Mouse (Mus musculus): ENCODE measurements around the gene Rlbp1. TPM values are rescaled to one million over a fixed set of nuclear protein-coding genes. Genes with fewer than 3 reads are reported as not detected.

Gene Rlbp1
- polyA plus RNA-seq, 1 experiment from 2014 or later = 3.5 TPM

DNA sequence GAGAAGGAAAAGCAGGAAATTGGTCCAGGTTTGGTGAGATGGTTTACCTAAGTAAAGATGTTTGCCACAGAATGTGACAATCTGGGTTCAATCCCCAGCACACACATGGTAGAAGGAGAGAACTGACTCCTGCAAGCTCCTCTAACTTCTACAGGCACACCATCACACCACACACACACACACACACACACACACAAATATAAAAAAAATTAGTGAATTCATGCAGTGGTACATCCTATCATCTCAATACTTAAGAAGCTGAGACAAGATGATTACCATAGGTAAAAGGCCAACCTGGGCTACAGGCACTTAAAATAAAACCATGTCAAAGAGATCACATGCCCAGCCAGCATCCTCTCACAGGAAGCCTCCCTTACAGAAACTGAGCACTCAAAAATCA lies 12.8 kb downstream of the Rlbp1 start:
- no peak for ATAC-seq (ENCODE audit: insufficient number of reproducible peaks, insufficient read depth, low FRiP score, low TSS enrichment)
- no peak overlapping the region for H3K9ac ChIP-seq
- no peak overlapping the region for H3K4me3 ChIP-seq
- no peaks in the 10 kb centered on the region for H3K27me3 ChIP-seq
- no peaks in the 10 kb centered on the region for H3K9me3 ChIP-seq
- no peaks in the 10 kb centered on the region for H3K4me1 ChIP-seq
- H3K27ac ChIP-seq = no peak overlapping the region
- H3K4me2 ChIP-seq (replicated peaks) = no peak overlapping the region
- no peaks in the 10 kb centered on the region for H3K36me3 ChIP-seq

DNA sequence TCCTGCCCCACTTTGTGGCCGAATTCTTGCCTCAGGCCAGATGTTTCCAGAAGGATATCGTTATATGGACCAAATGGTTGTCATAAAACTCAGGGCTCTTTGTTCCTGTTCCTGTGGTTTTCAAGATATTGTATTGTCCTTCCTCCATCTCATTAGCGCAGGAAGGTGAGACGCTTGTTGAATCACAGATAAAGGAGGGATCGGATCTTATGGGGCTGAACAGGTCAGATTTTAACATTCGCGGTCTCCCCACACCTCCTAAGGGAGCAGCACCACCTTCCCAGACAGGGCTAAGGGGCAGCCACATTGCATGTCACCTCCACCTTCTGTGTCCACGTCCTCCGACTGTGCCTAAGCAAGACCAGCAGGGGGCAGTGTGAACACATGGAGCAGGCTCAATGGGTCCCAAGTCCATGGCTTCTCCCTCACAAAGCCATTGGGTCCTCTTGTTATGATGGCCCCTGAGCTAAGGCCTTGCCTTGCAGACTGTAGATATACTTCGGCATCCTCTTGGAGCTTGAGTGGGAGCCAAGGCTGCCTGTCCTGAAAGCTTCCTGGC lies 15.4 kb downstream of the Rlbp1 start:
- 0 out of 2 replicates have a peak, but pooled peaks have one; percentile 54 for ATAC-seq (ENCODE audit: insufficient number of reproducible peaks, insufficient read depth, low FRiP score, low TSS enrichment)
- Histone ChIP-seq H3K36me3 (no peaks in the 10 kb centered on the region), H3K9me3 (no peaks in the 10 kb centered on the region), H3K9ac (no peak overlapping the region), H3K27me3 (no peaks in the 10 kb centered on the region), H3K27ac (no peak overlapping the region), H3K4me2 (replicated peaks) (no peak overlapping the region), H3K4me1 (no peaks in the 10 kb centered on the region), H3K4me3 (no peak overlapping the region)
- WGBS = 48% methylated on average over 10 of the region's 10 CpGs

DNA sequence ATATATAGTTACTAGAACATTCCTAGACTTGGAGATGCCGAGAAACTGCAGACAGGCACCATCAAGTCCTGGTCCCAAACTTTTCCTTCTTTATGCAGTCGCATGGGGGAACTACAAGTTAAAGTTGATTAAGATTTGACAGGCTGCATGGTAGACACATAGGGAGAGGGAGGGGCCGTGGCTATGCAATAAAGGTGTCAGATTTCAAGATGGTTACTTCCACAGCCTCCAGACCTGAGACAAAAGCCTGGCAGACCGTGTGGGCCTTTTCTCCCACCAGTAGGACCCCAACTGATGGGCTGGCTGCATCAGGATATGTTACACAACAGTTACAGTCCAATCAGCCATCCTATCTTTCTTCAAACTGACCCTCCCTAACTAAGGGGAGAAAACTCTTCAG lies 17.4 kb downstream of the Rlbp1 start:
- H3K36me3 ChIP-seq = no peaks in the 10 kb centered on the region
- WGBS = 39% methylated on average over 4 of the region's 4 CpGs
- ATAC-seq (ENCODE audit: insufficient number of reproducible peaks, insufficient read depth, low FRiP score, low TSS enrichment) = no peak
- no peak overlapping the region for H3K9ac ChIP-seq
- H3K4me1 ChIP-seq = no peaks in the 10 kb centered on the region
- no peak overlapping the region for H3K4me3 ChIP-seq
- no peaks in the 10 kb centered on the region for H3K9me3 ChIP-seq
- H3K27me3 ChIP-seq = no peaks in the 10 kb centered on the region
- H3K4me2 ChIP-seq (replicated peaks) = no peak overlapping the region
- no peak overlapping the region for H3K27ac ChIP-seq

GRCm38 (mm10) chr7:79368664-79369063 lies 18.2 kb downstream of the Rlbp1 start:
- no peak for ATAC-seq (ENCODE audit: insufficient number of reproducible peaks, insufficient read depth, low FRiP score, low TSS enrichment)
- no peak overlapping the region for H3K27ac ChIP-seq
- H3K4me2 ChIP-seq (replicated peaks) = no peak overlapping the region
- no peak overlapping the region for H3K9ac ChIP-seq
- no peak overlapping the region for H3K4me3 ChIP-seq
- no peaks in the 10 kb centered on the region for H3K4me1 ChIP-seq
- H3K9me3 ChIP-seq = no peaks in the 10 kb centered on the region
- H3K27me3 ChIP-seq = no peaks in the 10 kb centered on the region
- no peaks in the 10 kb centered on the region for H3K36me3 ChIP-seq
- WGBS = 84% methylated on average over 5 of the region's 5 CpGs

DNA sequence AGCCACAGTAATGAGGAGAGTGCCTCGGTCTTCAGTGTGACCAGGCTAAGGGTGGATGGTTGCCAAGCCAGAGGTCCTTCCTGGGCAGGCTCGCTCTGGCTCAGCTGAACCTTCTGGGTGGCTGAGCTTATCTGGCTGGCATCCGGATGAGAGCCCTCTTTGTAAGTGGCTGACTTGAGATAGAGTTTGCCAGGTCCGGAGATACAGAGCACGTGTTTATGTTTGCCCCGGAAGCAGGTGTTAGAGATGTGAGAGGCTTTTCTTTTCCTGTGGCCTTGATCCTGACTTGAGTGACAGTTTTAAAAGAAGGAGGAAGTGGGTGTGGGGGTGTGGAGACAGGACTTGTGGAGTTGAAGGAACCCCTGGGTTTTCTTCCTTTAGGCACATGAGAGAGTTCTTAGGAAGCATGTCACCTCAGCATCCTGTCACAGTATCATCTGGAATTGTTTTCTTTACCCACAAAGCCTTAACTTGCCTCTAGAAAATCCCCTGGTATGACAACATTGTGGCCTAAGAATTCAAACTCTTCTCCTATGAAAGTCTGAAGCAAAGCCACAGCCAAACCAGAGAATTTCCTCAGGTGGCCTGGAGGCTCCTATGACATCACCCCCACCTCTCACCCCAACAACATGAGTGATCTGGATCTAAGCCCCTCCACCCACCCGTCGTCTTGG lies 23.3 kb downstream of the Rlbp1 start:
- no peak for ATAC-seq (ENCODE audit: insufficient number of reproducible peaks, insufficient read depth, low FRiP score, low TSS enrichment)
- no peak overlapping the region for H3K27ac ChIP-seq

GRCm38 (mm10) chr7:79362830-79363229 lies 24.0 kb downstream of the Rlbp1 start:
- Histone ChIP-seq H3K4me2 (replicated peaks) (no peak overlapping the region), H3K27ac (no peak overlapping the region), H3K9ac (no peak overlapping the region), H3K4me1 (no peaks in the 10 kb centered on the region), H3K9me3 (no peaks in the 10 kb centered on the region), H3K36me3 (peaks cover 16% of the 10 kb centered on the region), H3K4me3 (no peak overlapping the region), H3K27me3 (no peaks in the 10 kb centered on the region)
- WGBS = 93% methylated on average over 7 of the region's 7 CpGs
- no peak for ATAC-seq (ENCODE audit: insufficient number of reproducible peaks, insufficient read depth, low FRiP score, low TSS enrichment)

More for the DNA sequence above, 23.3 kb downstream of the Rlbp1 start:
- H3K36me3 ChIP-seq = peaks cover 9% of the 10 kb centered on the region; the same call in 1 of the 2 replicates
- H3K4me1 ChIP-seq = no peaks in the 10 kb centered on the region
- H3K4me2 ChIP-seq (replicated peaks) = no peak overlapping the region
- H3K9me3 ChIP-seq = no peaks in the 10 kb centered on the region
- H3K4me3 ChIP-seq = no peak overlapping the region
- 65% methylated on average over 8 of the region's 8 CpGs for WGBS
- no peaks in the 10 kb centered on the region for H3K27me3 ChIP-seq
- no peak overlapping the region for H3K9ac ChIP-seq

DNA sequence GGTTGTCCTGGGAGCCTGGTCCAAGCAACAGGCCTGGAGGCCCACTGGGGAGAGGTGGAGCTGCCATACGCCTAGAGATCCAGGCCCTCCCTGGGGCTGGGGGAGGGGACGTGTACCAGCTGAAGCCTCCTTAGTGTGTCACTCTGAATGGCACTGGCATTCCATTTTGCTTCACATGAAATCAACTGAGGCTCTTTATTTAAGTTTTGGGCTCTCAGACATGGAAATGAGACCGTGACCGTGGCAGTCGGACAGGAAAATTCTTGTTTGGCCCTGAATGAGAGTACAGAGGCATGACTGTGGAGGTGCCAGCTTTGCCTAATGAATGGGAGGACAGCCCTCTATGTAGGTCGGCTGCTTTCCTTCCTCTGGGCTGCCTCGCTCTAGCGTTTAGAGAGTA lies 24.6 kb downstream of the Rlbp1 start:
- H3K4me1 ChIP-seq = no peaks in the 10 kb centered on the region
- no peak for ATAC-seq (ENCODE audit: insufficient number of reproducible peaks, insufficient read depth, low FRiP score, low TSS enrichment)
- H3K27ac ChIP-seq = no peak overlapping the region
- H3K4me2 ChIP-seq (replicated peaks) = no peak overlapping the region
- H3K9me3 ChIP-seq = no peaks in the 10 kb centered on the region
- H3K27me3 ChIP-seq = no peaks in the 10 kb centered on the region
- H3K4me3 ChIP-seq = no peak overlapping the region
- no peak overlapping the region for H3K9ac ChIP-seq
- 78% methylated on average over 8 of the region's 8 CpGs for WGBS
- H3K36me3 ChIP-seq = peaks cover 19% of the 10 kb centered on the region

DNA sequence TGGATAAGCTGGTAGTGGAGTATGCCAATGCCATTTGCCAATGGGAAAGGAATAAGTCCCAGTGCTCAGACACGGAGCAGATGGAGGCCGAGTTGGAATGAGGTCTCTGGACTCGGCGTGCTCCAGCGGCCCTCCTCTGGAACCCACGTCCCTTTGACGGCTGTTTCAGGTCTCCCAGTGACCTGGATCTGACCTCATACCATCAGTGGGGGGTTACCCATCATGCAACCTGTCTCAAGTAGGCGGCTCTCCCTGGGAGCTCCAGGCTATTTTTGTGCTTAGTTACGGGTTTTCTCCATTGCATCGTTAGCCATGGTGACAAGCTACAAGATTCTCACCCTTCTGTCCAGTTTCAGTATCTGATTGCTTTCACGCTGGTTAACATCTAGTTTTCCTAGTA lies 26.8 kb downstream of the Rlbp1 start:
- H3K27me3 ChIP-seq = no peaks in the 10 kb centered on the region
- H3K36me3 ChIP-seq = peaks cover 37% of the 10 kb centered on the region
- no peak overlapping the region for H3K9ac ChIP-seq
- H3K4me1 ChIP-seq = no peaks in the 10 kb centered on the region
- no peaks in the 10 kb centered on the region for H3K9me3 ChIP-seq
- H3K27ac ChIP-seq = no peak overlapping the region
- H3K4me3 ChIP-seq = no peak overlapping the region
- no peak overlapping the region for H3K4me2 ChIP-seq (replicated peaks)
- WGBS = 70% methylated on average over 11 of the region's 11 CpGs
- no peak for ATAC-seq (ENCODE audit: insufficient number of reproducible peaks, insufficient read depth, low FRiP score, low TSS enrichment)

DNA sequence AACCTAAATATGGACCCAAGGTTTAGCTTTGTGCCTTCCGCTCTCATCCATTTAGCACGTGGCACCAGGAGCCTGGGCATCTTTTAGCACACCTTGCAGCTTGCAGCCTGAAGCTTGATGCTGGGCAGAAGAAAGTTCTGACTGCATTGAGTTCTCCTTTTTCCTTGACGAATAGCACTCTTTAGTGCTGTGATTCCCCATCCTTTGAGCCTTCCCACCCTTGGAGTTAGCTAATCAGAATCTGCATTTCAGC lies 27.7 kb downstream of the Rlbp1 start:
- no peak overlapping the region for H3K4me2 ChIP-seq (replicated peaks)
- H3K9ac ChIP-seq = no peak overlapping the region
- H3K27ac ChIP-seq = no peak overlapping the region
- H3K4me3 ChIP-seq = no peak overlapping the region
- H3K36me3 ChIP-seq = peaks cover 44% of the 10 kb centered on the region
- ATAC-seq (ENCODE audit: insufficient number of reproducible peaks, insufficient read depth, low FRiP score, low TSS enrichment) = no peak
- H3K4me1 ChIP-seq = no peaks in the 10 kb centered on the region
- WGBS = 88% methylated on average over 3 of the region's 3 CpGs
- no peaks in the 10 kb centered on the region for H3K9me3 ChIP-seq
- no peaks in the 10 kb centered on the region for H3K27me3 ChIP-seq

GRCm38 (mm10) chr7:79358350-79359182 lies 28.3 kb downstream of the Rlbp1 start:
- H3K9me3 ChIP-seq = no peaks in the 10 kb centered on the region
- no peaks in the 10 kb centered on the region for H3K27me3 ChIP-seq
- no peak overlapping the region for H3K27ac ChIP-seq
- peaks cover 49% of the 10 kb centered on the region for H3K36me3 ChIP-seq
- H3K4me3 ChIP-seq = no peak overlapping the region
- no peak for ATAC-seq (ENCODE audit: insufficient number of reproducible peaks, insufficient read depth, low FRiP score, low TSS enrichment)
- no peak overlapping the region; the same call in 1 of the 2 replicates for H3K9ac ChIP-seq
- H3K4me1 ChIP-seq = no peaks in the 10 kb centered on the region
- H3K4me2 ChIP-seq (replicated peaks) = no peak overlapping the region
- WGBS = 81% methylated on average over 15 of the region's 15 CpGs

- 34% methylated on average over 12 of the region's 12 CpGs for WGBS
Measured at GRCm38 (mm10) chr7:79349738-79350386, 37.0 kb downstream of the Rlbp1 start.

GRCm38 (mm10) chr7:79348816-79349215 lies 38.0 kb downstream of the Rlbp1 start:
- no peak for ATAC-seq (ENCODE audit: insufficient number of reproducible peaks, insufficient read depth, low FRiP score, low TSS enrichment)
- Histone ChIP-seq H3K4me2 (replicated peaks) (no peak overlapping the region), H3K9ac (no peak overlapping the region), H3K36me3 (peaks cover 23% of the 10 kb centered on the region), H3K4me3 (no peak overlapping the region), H3K27me3 (no peaks in the 10 kb centered on the region), H3K27ac (no peak overlapping the region), H3K4me1 (no peaks in the 10 kb centered on the region), H3K9me3 (no peaks in the 10 kb centered on the region)
- 81% methylated on average over 8 of the region's 8 CpGs for WGBS

More at GRCm38 (mm10) chr7:79349738-79350386, 37.0 kb downstream of the Rlbp1 start:
- no peak for ATAC-seq (ENCODE audit: insufficient number of reproducible peaks, insufficient read depth, low FRiP score, low TSS enrichment)
- H3K9ac ChIP-seq = no peak overlapping the region
- H3K36me3 ChIP-seq = peaks cover 32% of the 10 kb centered on the region
- H3K27me3 ChIP-seq = no peaks in the 10 kb centered on the region
- no peak overlapping the region for H3K4me2 ChIP-seq (replicated peaks)
- H3K4me3 ChIP-seq = no peak overlapping the region
- no peaks in the 10 kb centered on the region for H3K9me3 ChIP-seq
- H3K4me1 ChIP-seq = no peaks in the 10 kb centered on the region
- H3K27ac ChIP-seq = no peak overlapping the region

Measured in embryonic facial prominence, embryonic 12.5 days (tissue).